Mouse (Mus musculus): Measurements from ENCODE around the gene Slc19a2. TPM values are rescaled to one million over a fixed set of nuclear protein-coding genes. Genes with fewer than 3 reads are reported as not detected.
A peak's percentile ranks its signal among the peaks of the same experiment; 100 is the strongest.

Slc19a2 gene
- polyA plus RNA-seq, 1 experiment: 12.4 TPM

DNA sequence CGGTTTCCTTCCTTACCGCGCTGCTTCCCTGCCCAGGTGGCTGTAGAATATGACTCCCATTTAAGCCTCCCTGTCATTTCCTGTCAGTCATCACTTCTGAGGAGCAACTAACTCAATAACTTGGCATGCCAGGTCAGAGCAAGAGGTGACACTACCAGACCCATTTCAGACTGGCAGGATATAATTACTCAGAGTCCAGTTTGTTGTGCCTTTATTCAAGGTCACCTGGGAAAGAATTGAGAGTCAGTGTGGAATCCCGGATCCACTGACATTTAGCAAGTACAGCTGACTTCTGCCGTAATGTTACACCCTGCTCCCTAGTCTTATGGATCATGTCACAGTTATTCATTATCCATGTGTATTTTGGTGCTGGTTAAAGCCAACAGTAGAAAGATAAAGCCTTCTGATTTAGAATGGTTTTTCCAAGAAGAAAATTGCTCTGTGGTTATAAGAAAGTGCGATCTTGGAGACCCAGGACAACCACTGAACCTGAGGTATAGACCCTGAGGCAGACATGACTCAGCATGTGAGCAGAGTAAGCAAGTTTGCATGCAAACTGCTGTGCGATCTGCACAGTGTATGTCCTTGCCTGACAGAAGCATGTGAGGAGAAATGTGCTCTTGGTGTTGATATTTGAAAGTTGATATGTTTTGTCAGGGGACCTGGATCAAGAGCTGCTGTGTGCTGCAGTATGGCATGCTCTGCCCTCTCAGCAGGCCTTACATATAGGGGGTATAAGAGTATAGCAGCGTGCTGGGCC lies 1.7 kb downstream of the Slc19a2 start:
- peak in 1 of 2 experiments; percentile 16 for DNase-seq (ENCODE audit: extremely low spot score in 1 of 2, low spot score in 1 of 2)

- DNase-seq (ENCODE audit: extremely low spot score in 1 of 2, low spot score in 1 of 2): no peak
Observed at GRCm38 (mm10) chr1:164251438-164251837, 2.6 kb downstream of the Slc19a2 start.

- DNase-seq (ENCODE audit: extremely low spot score in 1 of 2, low spot score in 1 of 2): no peak
Observed at GRCm38 (mm10) chr1:164252551-164252950, 3.7 kb downstream of the Slc19a2 start.

GRCm38 (mm10) chr1:164254836-164255235 lies 6.0 kb downstream of the Slc19a2 start:
- DNase-seq (ENCODE audit: extremely low spot score in 1 of 2, low spot score in 1 of 2): no peak

DNA sequence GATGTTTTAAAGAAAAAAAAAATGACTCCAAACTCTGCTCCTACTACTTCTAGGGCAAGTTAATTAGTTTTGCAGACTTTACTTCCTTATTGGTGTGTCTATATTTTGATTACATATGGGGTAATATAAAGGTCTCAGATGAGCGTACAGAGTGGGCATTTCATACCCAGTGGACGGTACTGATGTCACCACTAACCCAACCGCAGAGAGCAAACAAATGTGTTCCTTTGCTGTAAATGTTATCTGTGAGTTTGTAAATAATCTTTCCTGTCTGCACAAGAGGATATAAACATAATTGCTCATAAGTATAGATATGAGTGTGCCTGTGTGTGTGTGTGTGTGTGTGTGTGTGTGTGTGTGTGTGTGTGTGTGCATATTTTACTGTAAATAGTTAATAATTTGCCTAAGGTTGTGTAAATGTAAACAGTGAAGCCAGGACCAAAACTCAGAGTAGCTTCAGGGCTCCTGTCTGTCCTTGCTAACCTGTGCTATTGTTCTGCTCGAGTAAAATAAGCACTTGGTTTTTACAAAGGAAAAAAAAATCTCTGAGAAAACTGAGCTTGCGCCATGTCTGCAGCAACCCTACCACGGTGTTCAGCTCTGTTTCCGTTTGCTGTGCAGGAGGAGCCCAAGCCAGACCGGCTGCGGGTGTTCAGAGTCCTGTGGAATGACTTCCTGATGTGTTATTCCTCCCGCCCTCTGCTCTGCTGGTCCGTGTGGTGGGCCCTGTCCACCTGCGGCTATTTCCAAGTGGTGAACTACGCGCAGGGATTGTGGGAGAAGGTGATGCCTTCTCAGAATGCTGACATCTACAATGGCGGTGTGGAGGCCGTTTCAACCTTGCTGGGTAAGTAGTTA lies 11.6 kb downstream of the Slc19a2 start:
- no peak for DNase-seq (ENCODE audit: extremely low spot score in 1 of 2, low spot score in 1 of 2)

- peak in 1 of 2 experiments; percentile 48 for DNase-seq (ENCODE audit: extremely low spot score in 1 of 2, low spot score in 1 of 2)
Observed at GRCm38 (mm10) chr1:164261553-164261952, 12.7 kb downstream of the Slc19a2 start.

GRCm38 (mm10) chr1:164270941-164271340 lies 22.1 kb downstream of the Slc19a2 start:
- DNase-seq (ENCODE audit: extremely low spot score in 1 of 2, low spot score in 1 of 2): no peak

DNA sequence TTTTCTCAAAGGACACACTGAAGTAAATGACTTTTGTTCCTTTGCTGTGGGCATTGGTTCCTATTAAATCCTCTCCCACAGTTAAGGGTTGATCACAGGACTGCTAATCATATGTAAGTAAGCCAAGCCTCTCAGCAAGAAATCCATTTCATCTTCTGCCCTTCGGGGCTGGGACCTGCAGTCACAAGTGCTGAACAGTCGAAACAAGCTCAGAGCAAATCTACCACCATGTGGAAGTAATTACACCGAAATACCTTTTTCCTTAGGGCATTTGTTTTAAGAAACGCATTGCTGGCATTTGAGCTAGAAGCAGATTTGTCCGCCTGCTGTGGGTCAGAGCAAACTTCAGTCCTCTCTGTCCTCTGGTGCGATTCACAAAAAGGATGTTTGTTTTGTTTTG lies 24.8 kb downstream of the Slc19a2 start:
- DNase-seq (ENCODE audit: extremely low spot score in 1 of 2, low spot score in 1 of 2): no peak

GRCm38 (mm10) chr1:164275455-164275954 lies 26.7 kb downstream of the Slc19a2 start, which contains the start of gene Ccdc181:
Gene Ccdc181 (plus strand): TSS chr1:164275585.
- DNase-seq (ENCODE audit: extremely low spot score in 1 of 2, low spot score in 1 of 2): peak; percentile 93 to 96

GRCm38 (mm10) chr1:164276552-164276951 lies 27.7 kb downstream of the Slc19a2 start:
- DNase-seq (ENCODE audit: extremely low spot score in 1 of 2, low spot score in 1 of 2): no peak

- no peak for DNase-seq (ENCODE audit: extremely low spot score in 1 of 2, low spot score in 1 of 2)
Observed at GRCm38 (mm10) chr1:164279332-164279731, 30.5 kb downstream of the Slc19a2 start.

GRCm38 (mm10) chr1:164284007-164284406 lies 35.2 kb downstream of the Slc19a2 start:
- no peak for DNase-seq (ENCODE audit: extremely low spot score in 1 of 2, low spot score in 1 of 2)

DNA sequence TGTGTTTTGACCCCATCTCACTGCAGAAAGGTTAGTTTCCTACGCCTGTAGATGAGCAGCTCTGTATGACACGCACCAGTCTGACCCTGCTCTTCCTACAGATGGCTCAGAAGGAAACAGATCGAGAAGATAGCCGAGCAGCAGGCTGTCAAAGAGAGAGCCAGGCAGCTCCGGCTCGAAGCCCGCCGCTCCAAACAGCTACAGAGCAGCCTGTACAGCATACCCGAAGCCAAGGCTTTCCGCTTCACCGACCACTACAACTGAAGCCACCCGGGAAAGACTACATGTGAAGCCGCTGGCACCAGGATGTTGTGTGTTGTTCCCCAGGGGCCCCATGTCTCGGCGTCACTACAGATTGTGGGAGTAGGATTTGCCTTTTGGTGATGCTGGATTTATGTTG lies 38.6 kb downstream of the Slc19a2 start:
- no peak for DNase-seq (ENCODE audit: extremely low spot score in 1 of 2, low spot score in 1 of 2)

DNA sequence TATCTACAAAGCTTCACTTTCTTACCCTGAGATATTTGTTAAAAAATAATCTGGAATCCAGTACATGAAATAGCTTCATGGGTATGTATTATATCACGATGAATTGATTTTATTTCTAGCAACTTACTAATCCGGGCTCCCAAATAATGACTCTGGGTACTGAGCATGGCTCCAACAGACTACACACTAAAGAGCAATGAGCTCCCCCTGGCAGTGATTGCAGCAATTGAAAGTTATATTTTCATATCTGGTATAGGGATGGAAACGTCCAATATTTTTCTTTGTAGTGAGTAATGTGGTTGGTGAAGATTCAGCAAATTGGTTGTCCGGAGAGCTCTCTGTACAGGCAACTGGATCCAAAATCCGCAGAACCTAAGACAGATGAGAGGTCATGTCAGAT lies 43.2 kb downstream of the Slc19a2 start:
- no peak for DNase-seq (ENCODE audit: extremely low spot score in 1 of 2, low spot score in 1 of 2)

DNA sequence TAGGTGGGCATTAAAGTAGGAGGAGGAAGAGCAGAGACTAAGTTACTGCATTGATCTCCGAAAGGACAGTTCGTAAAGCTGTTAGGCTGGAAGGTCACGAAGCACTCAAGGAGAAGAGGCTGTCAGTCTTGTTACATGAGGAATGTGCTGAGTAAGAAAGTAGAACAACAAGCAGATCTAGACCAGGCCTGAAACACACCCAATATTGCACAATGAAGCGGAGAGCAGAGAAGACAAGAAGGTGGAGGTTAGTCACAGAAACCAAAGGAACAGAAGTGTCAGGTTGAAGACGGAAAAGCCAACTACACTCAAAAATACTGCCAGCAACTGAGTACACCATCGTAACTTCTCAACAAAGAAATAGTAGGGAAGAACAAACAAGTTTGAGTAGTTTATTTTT lies 45.2 kb downstream of the Slc19a2 start:
- DNase-seq (ENCODE audit: extremely low spot score in 1 of 2, low spot score in 1 of 2): no peak

GRCm38 (mm10) chr1:164296473-164296872 lies 47.6 kb downstream of the Slc19a2 start:
- DNase-seq (ENCODE audit: extremely low spot score in 1 of 2, low spot score in 1 of 2): no peak

- no peak for DNase-seq (ENCODE audit: extremely low spot score in 1 of 2, low spot score in 1 of 2)
Observed at GRCm38 (mm10) chr1:164301949-164302348, 53.1 kb downstream of the Slc19a2 start.

- no peak for DNase-seq (ENCODE audit: extremely low spot score in 1 of 2, low spot score in 1 of 2)
Observed at GRCm38 (mm10) chr1:164303821-164304220, 55.0 kb downstream of the Slc19a2 start, which contains the start of gene Nme7. Gene Nme7 (plus strand): TSS chr1:164304121.

GRCm38 (mm10) chr1:164307124-164307751 lies 58.4 kb downstream of the Slc19a2 start, which contains the start of gene Blzf1:
Gene Blzf1 (minus strand): TSS chr1:164307489.
- DNase-seq (ENCODE audit: extremely low spot score in 1 of 2, low spot score in 1 of 2): peak; percentile 97 to 98

GRCm38 (mm10) chr1:164307922-164308321 lies 59.1 kb downstream of the Slc19a2 start:
- DNase-seq (ENCODE audit: extremely low spot score in 1 of 2, low spot score in 1 of 2): no peak

DNA sequence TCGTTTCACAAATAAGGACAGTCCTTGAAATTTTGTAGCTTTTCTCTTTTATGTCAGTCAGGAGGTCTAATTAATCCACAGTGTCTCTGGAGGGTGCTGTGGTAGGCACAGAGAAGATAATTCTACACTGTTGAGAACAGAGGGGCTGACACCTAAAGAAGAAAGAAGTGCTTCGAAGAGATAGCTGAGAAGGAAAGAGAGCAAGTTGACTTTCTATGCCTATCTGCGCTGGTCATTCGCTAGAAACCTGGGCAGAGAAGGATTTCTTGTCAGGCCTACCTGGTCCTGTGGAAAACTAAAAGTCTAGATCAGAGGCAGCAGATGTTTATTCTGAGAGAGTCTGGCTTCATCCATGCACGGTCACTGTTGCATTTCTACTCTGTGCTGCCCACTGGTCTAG lies 65.2 kb downstream of the Slc19a2 start:
- no peak for DNase-seq (ENCODE audit: extremely low spot score in 1 of 2, low spot score in 1 of 2)
